ENCODE assay signal across 8 mouse cellular contexts in genomic region chr5:120620375-120621077, GRCm38 (mm10). TPM values are rescaled to one million over a fixed set of nuclear protein-coding genes. Genes with fewer than 3 reads are reported as not detected.
A peak's percentile ranks its signal among the peaks of the same experiment; 100 is the strongest.
DNase-seq lines count a peak whose midpoint lies in the region; ATAC-seq lines count a peak whose summit lies in the region.

No protein-coding gene starts in this region.

- no peak overlapping the region for H3K9ac ChIP-seq in heart, embryonic 15.5 days
- no peak overlapping the region for H3K9ac ChIP-seq in lung, embryonic 16.5 days (ENCODE audit: low read length)

- H3K4me2 ChIP-seq in heart, embryonic 15.5 days: no peak overlapping the region
- no peak overlapping the region for H3K4me2 ChIP-seq in lung, embryonic 16.5 days (ENCODE audit: low read depth, low read length)

- peaks cover 100% of the 10 kb centered on the region for H3K36me3 ChIP-seq in embryonic facial prominence, embryonic 10.5 days (replicated peaks)
- peaks cover 85% of the 10 kb centered on the region for H3K36me3 ChIP-seq in heart, embryonic 15.5 days
- peaks cover 66% of the 10 kb centered on the region for H3K36me3 ChIP-seq in lung, embryonic 16.5 days (ENCODE audit: control insufficient read depth, insufficient read depth, low read length)

- peak; percentile 62 for ATAC-seq in CD4-positive, CD25-positive, alpha-beta regulatory T cell, adult 4 months
- ATAC-seq in heart, embryonic 15.5 days (replicated peaks; ENCODE audit: insufficient number of reproducible peaks, insufficient read depth, low FRiP score, low read depth): peak; percentile 19; the same call in 1 of the 2 replicates
- ATAC-seq in lung, embryonic 16.5 days (ENCODE audit: low read depth): peak; percentile 39; the same call in 1 of the 2 replicates

- WGBS in embryonic facial prominence, embryonic 10.5 days: 69% methylated on average over 18 of the region's 18 CpGs
- WGBS in heart, embryonic 15.5 days: 68% methylated on average over 18 of the region's 18 CpGs
- 68% methylated on average over 18 of the region's 18 CpGs for WGBS in lung, embryonic 16.5 days

- H3K4me1 ChIP-seq in embryonic facial prominence, embryonic 10.5 days: no peaks in the 10 kb centered on the region
- peaks cover 14% of the 10 kb centered on the region for H3K4me1 ChIP-seq in heart, embryonic 15.5 days (replicated peaks)
- no peaks in the 10 kb centered on the region for H3K4me1 ChIP-seq in lung, embryonic 16.5 days (replicated peaks; ENCODE audit: control insufficient read depth, insufficient read depth, low read length)

- H3K27me3 ChIP-seq in embryonic facial prominence, embryonic 10.5 days (replicated peaks; ENCODE audit: low read depth, poor library complexity, severe bottlenecking): no peaks in the 10 kb centered on the region
- H3K27me3 ChIP-seq in heart, embryonic 15.5 days: no peaks in the 10 kb centered on the region
- no peaks in the 10 kb centered on the region for H3K27me3 ChIP-seq in lung, embryonic 16.5 days (ENCODE audit: control insufficient read depth, insufficient read depth, low read depth, low read length)

- peaks cover 6% of the 10 kb centered on the region for H3K9me3 ChIP-seq in embryonic facial prominence, embryonic 10.5 days
- H3K9me3 ChIP-seq in heart, embryonic 15.5 days (replicated peaks): no peaks in the 10 kb centered on the region
- peaks cover 3% of the 10 kb centered on the region; the same call in 1 of the 2 replicates for H3K9me3 ChIP-seq in lung, embryonic 16.5 days (ENCODE audit: control insufficient read depth, low read length)

- no peak overlapping the region for H3K4me3 ChIP-seq in embryonic facial prominence, embryonic 10.5 days
- no peak overlapping the region for H3K4me3 ChIP-seq in heart, embryonic 15.5 days
- H3K4me3 ChIP-seq in lung, embryonic 16.5 days (ENCODE audit: low read length): no peak overlapping the region

- H3K27ac ChIP-seq in embryonic facial prominence, embryonic 10.5 days (replicated peaks): no peak overlapping the region
- no peak overlapping the region for H3K27ac ChIP-seq in heart, embryonic 15.5 days
- H3K27ac ChIP-seq in lung, embryonic 16.5 days (ENCODE audit: low read length): no peak overlapping the region

- DNase-seq in adrenal gland, postnatal 10 days: peak; percentile 92
- DNase-seq in embryonic facial prominence, embryonic 10.5 days (ENCODE audit: low spot score): peak; percentile 84
- DNase-seq in layer of hippocampus, adult 18-20 months (ENCODE audit: low spot score in 2 of 2): peak; percentile 84 to 93
- DNase-seq in ovary, adult 18-20 months (ENCODE audit: low spot score): peak; percentile 47
- DNase-seq in thymus, postnatal 0 days (ENCODE audit: low spot score): peak; percentile 94

RNA-seq across cellular contexts. Expression of gene Ddx54, which starts 8.0 kb away (rescaled TPM):
- polyA plus RNA-seq in CD4-positive, CD25-positive, alpha-beta regulatory T cell, adult 4 months (2017; shearing (Covaris generic)): 10 to 100 TPM; 14.4 to 18.6 TPM
- 10 to 100 TPM; 36.0 to 36.1 TPM for total RNA-seq in adrenal gland, postnatal 10 days (2021)
- 62.3 and 64.3 TPM in 2 replicates for polyA plus RNA-seq in embryonic facial prominence, embryonic 10.5 days (2016; fragmentation: Nextera tagmentation; extraction: Ambion mirVana)
- polyA plus RNA-seq in heart, embryonic 15.5 days (2015; fragmentation: Nextera tagmentation; extraction: Ambion mirVana): 23.4 and 32.9 TPM in 2 replicates
- total RNA-seq in layer of hippocampus, adult 18-20 months (2021): 10 to 100 TPM; 39.3 to 40.5 TPM
- polyA plus RNA-seq in lung, embryonic 16.5 days (2015; fragmentation: Nextera tagmentation; extraction: Ambion mirVana): 36.8 and 37.8 TPM in 2 replicates
- polyA plus RNA-seq in thymus, postnatal 0 days (2015; fragmentation: Nextera tagmentation; extraction: Ambion mirVana): 106 and 108 TPM in 2 replicates

RNA-seq across cellular contexts. Expression of gene Rita1, which starts 8.1 kb away (rescaled TPM):
- polyA plus RNA-seq in CD4-positive, CD25-positive, alpha-beta regulatory T cell, adult 4 months (2017; shearing (Covaris generic)): 1 to 10 TPM; 2.2 to 6.3 TPM
- total RNA-seq in adrenal gland, postnatal 10 days (2021): 10 to 100 TPM; 12.9 to 17.4 TPM
- polyA plus RNA-seq in embryonic facial prominence, embryonic 10.5 days (2016; fragmentation: Nextera tagmentation; extraction: Ambion mirVana): 19.4 and 20.1 TPM in 2 replicates
- 11.0 and 12.7 TPM in 2 replicates for polyA plus RNA-seq in heart, embryonic 15.5 days (2015; fragmentation: Nextera tagmentation; extraction: Ambion mirVana)
- 10 to 100 TPM; 27.5 to 29.5 TPM for total RNA-seq in layer of hippocampus, adult 18-20 months (2021)
- polyA plus RNA-seq in lung, embryonic 16.5 days (2015; fragmentation: Nextera tagmentation; extraction: Ambion mirVana): 13.8 and 14.0 TPM in 2 replicates
- 10.7 TPM in 2 replicates for polyA plus RNA-seq in thymus, postnatal 0 days (2015; fragmentation: Nextera tagmentation; extraction: Ambion mirVana)

RNA-seq across cellular contexts. Expression of gene Cfap73, which starts 13.5 kb away (rescaled TPM):
- not detected for polyA plus RNA-seq in CD4-positive, CD25-positive, alpha-beta regulatory T cell, adult 4 months (2017; shearing (Covaris generic))
- under 1 TPM in 1 of 2 experiments, not detected in 1; 0.42 TPM for total RNA-seq in adrenal gland, postnatal 10 days (2021)
- 0.27 TPM in 1 of 2 replicates, not detected in the other for polyA plus RNA-seq in embryonic facial prominence, embryonic 10.5 days (2016; fragmentation: Nextera tagmentation; extraction: Ambion mirVana)
- polyA plus RNA-seq in heart, embryonic 15.5 days (2015; fragmentation: Nextera tagmentation; extraction: Ambion mirVana): 0.15 TPM in 1 of 2 replicates, not detected in the other
- under 1 TPM; 0.61 to 0.82 TPM for total RNA-seq in layer of hippocampus, adult 18-20 months (2021)
- polyA plus RNA-seq in lung, embryonic 16.5 days (2015; fragmentation: Nextera tagmentation; extraction: Ambion mirVana): 0.94 and 1.5 TPM in 2 replicates
- 0.23 and 0.30 TPM in 2 replicates for polyA plus RNA-seq in thymus, postnatal 0 days (2015; fragmentation: Nextera tagmentation; extraction: Ambion mirVana)

RNA-seq across cellular contexts. Expression of gene Rasal1, which starts 28.1 kb away (rescaled TPM):
- polyA plus RNA-seq in CD4-positive, CD25-positive, alpha-beta regulatory T cell, adult 4 months (2017; shearing (Covaris generic)): 10 to 100 TPM in 1 of 2 experiments, 1 to 10 TPM in 1; 7.2 to 15.4 TPM
- total RNA-seq in adrenal gland, postnatal 10 days (2021): 1 to 10 TPM; 6.9 to 8.9 TPM
- polyA plus RNA-seq in embryonic facial prominence, embryonic 10.5 days (2016; fragmentation: Nextera tagmentation; extraction: Ambion mirVana): 0.07 and 0.14 TPM in 2 replicates
- 0.25 and 0.55 TPM in 2 replicates for polyA plus RNA-seq in heart, embryonic 15.5 days (2015; fragmentation: Nextera tagmentation; extraction: Ambion mirVana)
- total RNA-seq in layer of hippocampus, adult 18-20 months (2021): 10 to 100 TPM; 92.7 to 97.3 TPM
- 0.18 and 0.44 TPM in 2 replicates for polyA plus RNA-seq in lung, embryonic 16.5 days (2015; fragmentation: Nextera tagmentation; extraction: Ambion mirVana)
- 11.4 and 11.8 TPM in 2 replicates for polyA plus RNA-seq in thymus, postnatal 0 days (2015; fragmentation: Nextera tagmentation; extraction: Ambion mirVana)

RNA-seq across cellular contexts. Expression of gene Iqcd, which starts 31.7 kb away (rescaled TPM):
- 1 to 10 TPM in 1 of 2 experiments, under 1 TPM in 1; 0.40 to 1.1 TPM for polyA plus RNA-seq in CD4-positive, CD25-positive, alpha-beta regulatory T cell, adult 4 months (2017; shearing (Covaris generic))
- under 1 TPM; 0.42 to 0.51 TPM for total RNA-seq in adrenal gland, postnatal 10 days (2021)
- polyA plus RNA-seq in embryonic facial prominence, embryonic 10.5 days (2016; fragmentation: Nextera tagmentation; extraction: Ambion mirVana): 0.65 and 0.81 TPM in 2 replicates
- polyA plus RNA-seq in heart, embryonic 15.5 days (2015; fragmentation: Nextera tagmentation; extraction: Ambion mirVana): 0.19 and 0.46 TPM in 2 replicates
- total RNA-seq in layer of hippocampus, adult 18-20 months (2021): 1 to 10 TPM in 1 of 2 experiments, under 1 TPM in 1; 0.99 to 1.0 TPM
- polyA plus RNA-seq in lung, embryonic 16.5 days (2015; fragmentation: Nextera tagmentation; extraction: Ambion mirVana): 1.2 and 1.9 TPM in 2 replicates
- polyA plus RNA-seq in thymus, postnatal 0 days (2015; fragmentation: Nextera tagmentation; extraction: Ambion mirVana): 1.5 and 1.7 TPM in 2 replicates
